Mouse (Mus musculus) lung, embryonic 15.5 days (tissue): Measurements from ENCODE around the gene Srsf2. TPM values are rescaled to one million over a fixed set of nuclear protein-coding genes. Genes with fewer than 3 reads are reported as not detected.
"Not testable (repeated sequence)": the region's sequence is repeated elsewhere in the genome, so short reads cannot be mapped to it uniquely, and the experiment has no call there.

ENCODE experiments used
- ATAC-seq: fragments of 200-750 bp; cut with Nextera tagmentation; 2 replicates; pipeline ENCODE4 v1.8.0; 2017; ENCODE audit warnings: moderate number of reproducible peaks, borderline replicate concordance; ENCODE audit not compliant: low FRiP score, low TSS enrichment; ENCODE audit errors: extremely low read depth
- H3K27ac ChIP-seq: fragments of 300-500 bp; sonication (generic); 2 replicates; pipeline ENCODE4 v1.5.1; 2015; ENCODE audit warnings: moderate library complexity, mild to moderate bottlenecking, inconsistent platforms
- H3K27me3 ChIP-seq: fragments of 300-500 bp; sonication (generic); 2 replicates; pipeline ENCODE4 v1.6.1; 2015; ENCODE audit warnings: inconsistent platforms
- H3K36me3 ChIP-seq: fragments of 300-500 bp; sonication (generic); 2 replicates; pipeline ENCODE4 v1.6.1; 2015; ENCODE audit warnings: inconsistent platforms
- H3K4me1 ChIP-seq: fragments of 300-500 bp; sonication (generic); 2 replicates; pipeline ENCODE4 v1.6.1; 2015; ENCODE audit warnings: inconsistent platforms
- H3K4me2 ChIP-seq: fragments of 300-500 bp; sonication (generic); 2 replicates; pipeline ENCODE4 v1.6.1; 2015; ENCODE audit warnings: inconsistent platforms, mild to moderate bottlenecking, moderate library complexity
- H3K4me3 ChIP-seq: fragments of 300-500 bp; sonication (generic); 2 replicates; pipeline ENCODE4 v1.5.1; 2015; ENCODE audit warnings: mild to moderate bottlenecking, inconsistent platforms
- H3K9ac ChIP-seq: fragments of 300-500 bp; sonication (generic); 2 replicates; pipeline ENCODE4 v1.6.1; 2015; ENCODE audit warnings: inconsistent platforms
- H3K9me3 ChIP-seq: fragments of 300-500 bp; sonication (generic); 2 replicates; pipeline ENCODE4 v1.6.1; 2016; ENCODE audit warnings: inconsistent platforms
- WGBS: fragments of 180-500 bp; shearing (Covaris S2); methylation state at CpG from one replicate; pipeline ENCODE4 v1.1.7; 2015; 5-methylcytosine and 5-hydroxymethylcytosine counted together
- polyA plus RNA-seq: library from polyadenylated mRNA; unstranded; fragments of >200 nt; fragmentation: Nextera tagmentation; extraction: Ambion mirVana; gene quantifications from 2 replicates; pipeline ENCODE4 v1.2.1, GENCODE M21; 2015

Gene Srsf2
- polyA plus RNA-seq, 1 experiment from 2014 or later, result 876 TPM

- WGBS, result under 1% methylated on average over 29 of the region's 29 CpGs
These were observed 1.2 kb downstream of the Srsf2 start for GRCm38 (mm10) chr11:116851576-116852290.

GRCm38 (mm10) chr11:116850833-116851477 is 1.9 kb downstream of the Srsf2 start:
- peak overlapping the region; percentile 100; the same call in 1 of the 2 replicates for H3K27ac ChIP-seq

More at GRCm38 (mm10) chr11:116851576-116852290, 1.2 kb downstream of the Srsf2 start:
- Histone ChIP-seq H3K4me1 (peaks cover 32% of the 10 kb centered on the region), H3K4me2 (peak overlapping the region; percentile 77), H3K9ac (peak overlapping the region; percentile 95), H3K9me3 (no peaks in the 10 kb centered on the region), H3K4me3 (peak overlapping the region; percentile 84), H3K27me3 (no peaks in the 10 kb centered on the region), H3K36me3 (peaks cover 38% of the 10 kb centered on the region), H3K27ac (peak overlapping the region; percentile 100)
- ATAC-seq, result no peak

DNA sequence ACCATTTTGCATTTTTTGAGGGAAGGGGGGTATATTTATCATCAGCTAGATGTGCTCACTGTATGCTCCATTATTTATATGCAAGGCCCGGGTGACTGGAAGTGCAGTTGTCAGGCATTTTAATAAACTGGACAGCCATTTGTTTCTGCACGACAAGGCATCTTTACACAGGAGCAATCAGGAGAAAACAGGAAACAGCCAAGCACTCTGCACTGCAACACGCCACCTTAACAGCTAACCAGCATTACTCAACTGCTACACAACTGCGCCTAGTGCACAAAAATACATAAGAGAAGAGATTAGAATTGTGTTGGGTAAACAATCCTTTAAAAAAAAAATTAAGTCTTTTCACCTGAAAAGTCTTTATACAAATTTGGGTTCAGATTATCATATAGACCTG is 2.8 kb downstream of the Srsf2 start:
- Histone ChIP-seq H3K27ac (no peak overlapping the region), H3K4me3 (peak overlapping the region; percentile 84), H3K4me1 (peaks cover 31% of the 10 kb centered on the region), H3K9ac (peak overlapping the region; percentile 5; the same call in 1 of the 2 replicates), H3K27me3 (no peaks in the 10 kb centered on the region), H3K4me2 (peak overlapping the region; percentile 77), H3K36me3 (peaks cover 38% of the 10 kb centered on the region), H3K9me3 (no peaks in the 10 kb centered on the region)
- 32% methylated on average over 4 of the region's 4 CpGs for WGBS
- ATAC-seq, result no peak

More at GRCm38 (mm10) chr11:116850833-116851477, 1.9 kb downstream of the Srsf2 start:
- Histone ChIP-seq H3K9ac (peak overlapping the region; percentile 95), H3K4me2 (peak overlapping the region; percentile 77), H3K4me3 (peak overlapping the region; percentile 84), H3K27me3 (no peaks in the 10 kb centered on the region), H3K4me1 (peaks cover 32% of the 10 kb centered on the region), H3K9me3 (no peaks in the 10 kb centered on the region), H3K36me3 (peaks cover 38% of the 10 kb centered on the region)
- no peak for ATAC-seq
- 26% methylated on average over 6 of the region's 6 CpGs for WGBS

- Histone ChIP-seq H3K4me1 (peaks cover 27% of the 10 kb centered on the region), H3K27me3 (no peaks in the 10 kb centered on the region), H3K4me3 (no peak overlapping the region), H3K36me3 (peaks cover 38% of the 10 kb centered on the region), H3K9ac (no peak overlapping the region), H3K27ac (no peak overlapping the region), H3K9me3 (no peaks in the 10 kb centered on the region), H3K4me2 (no peak overlapping the region)
- ATAC-seq, result no peak
These were observed 3.3 kb downstream of the Srsf2 start for GRCm38 (mm10) chr11:116849587-116849986.

DNA sequence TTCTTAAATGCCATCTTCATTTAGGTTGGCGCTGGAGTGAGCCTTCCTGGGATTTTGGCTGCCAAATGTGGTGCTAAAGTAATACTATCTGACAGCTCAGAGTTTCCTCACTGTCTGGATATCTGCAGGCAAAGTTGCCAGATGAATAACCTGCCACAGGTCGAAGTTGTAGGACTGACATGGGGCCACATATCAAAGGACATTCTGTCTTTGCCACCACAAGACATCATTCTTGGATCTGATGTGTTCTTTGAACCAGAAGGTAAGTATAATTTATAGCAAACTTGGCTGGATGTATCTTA is 4.1 kb downstream of the Srsf2 start:
- ATAC-seq, H3K9ac ChIP-seq, H3K27me3 ChIP-seq, H3K4me2 ChIP-seq, H3K9me3 ChIP-seq, H3K4me3 ChIP-seq: not testable (repeated sequence)
- H3K4me1 ChIP-seq, result peaks cover 29% of the 10 kb centered on the region
- 74% methylated on average over 2 of the region's 2 CpGs for WGBS
- H3K36me3 ChIP-seq, result peaks cover 38% of the 10 kb centered on the region
- 0 out of 2 replicates have a peak overlapping the region, but pooled peaks have one; percentile 6 for H3K27ac ChIP-seq

- H3K4me1 ChIP-seq, result peaks cover 29% of the 10 kb centered on the region
- H3K4me3 ChIP-seq, result no peak overlapping the region
- H3K27ac ChIP-seq, result peak overlapping the region; percentile 6; the same call in 1 of the 2 replicates
- 66% methylated on average over 5 of the region's 5 CpGs for WGBS
- H3K4me2 ChIP-seq, result no peak overlapping the region
- no peaks in the 10 kb centered on the region for H3K27me3 ChIP-seq
- H3K36me3 ChIP-seq, result peaks cover 38% of the 10 kb centered on the region
- no peak overlapping the region for H3K9ac ChIP-seq
- H3K9me3 ChIP-seq, result no peaks in the 10 kb centered on the region
- ATAC-seq, result no peak
These were observed 4.6 kb downstream of the Srsf2 start for GRCm38 (mm10) chr11:116848086-116848876.

- WGBS, result 85% methylated on average over 3 of the region's 3 CpGs
- H3K27ac ChIP-seq, result no peak overlapping the region
- H3K4me2 ChIP-seq, result no peak overlapping the region
- H3K9ac ChIP-seq, result no peak overlapping the region
- H3K9me3 ChIP-seq, result no peaks in the 10 kb centered on the region
- H3K27me3 ChIP-seq, result no peaks in the 10 kb centered on the region
- ATAC-seq, result no peak
- no peak overlapping the region for H3K4me3 ChIP-seq
- peaks cover 29% of the 10 kb centered on the region for H3K4me1 ChIP-seq
- peaks cover 38% of the 10 kb centered on the region for H3K36me3 ChIP-seq
These were observed 5.5 kb downstream of the Srsf2 start for GRCm38 (mm10) chr11:116847187-116848085.

DNA sequence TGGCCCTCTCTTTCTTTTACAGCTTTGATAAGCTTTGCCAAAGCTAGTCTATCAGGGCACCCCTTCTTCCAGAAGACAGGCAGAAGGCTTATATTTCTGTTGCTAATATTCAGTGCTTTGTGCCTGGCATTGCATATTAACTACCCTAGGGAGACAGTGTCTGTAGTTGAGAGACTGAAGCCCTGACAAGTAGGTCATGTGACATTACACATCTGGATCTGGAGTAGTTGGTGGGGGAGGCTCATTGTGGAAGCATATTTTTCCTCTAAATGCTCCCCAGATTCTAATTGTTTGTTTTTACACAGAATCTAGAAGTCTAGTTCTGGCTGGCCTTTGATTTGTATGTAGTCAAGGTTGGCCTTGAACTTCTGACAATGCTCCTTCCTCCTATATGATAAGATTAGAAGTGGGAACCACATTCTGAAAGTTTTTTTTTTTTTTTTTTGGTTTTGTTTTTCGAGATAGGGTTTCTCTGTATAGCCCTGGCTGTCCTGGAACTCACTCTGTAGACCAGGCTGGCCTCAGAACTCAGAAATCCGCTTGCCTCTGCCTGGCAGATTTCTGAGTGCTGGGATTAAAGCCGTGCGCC is 6.2 kb downstream of the Srsf2 start:
- no peak overlapping the region for H3K4me2 ChIP-seq
- H3K36me3 ChIP-seq, result peaks cover 36% of the 10 kb centered on the region
- H3K27ac ChIP-seq, result no peak overlapping the region
- H3K27me3 ChIP-seq, result no peaks in the 10 kb centered on the region
- H3K4me3 ChIP-seq, result no peak overlapping the region
- WGBS, result 80% methylated on average over 4 of the region's 4 CpGs
- no peaks in the 10 kb centered on the region for H3K9me3 ChIP-seq
- no peak for ATAC-seq
- peaks cover 34% of the 10 kb centered on the region for H3K4me1 ChIP-seq
- no peak overlapping the region for H3K9ac ChIP-seq

DNA sequence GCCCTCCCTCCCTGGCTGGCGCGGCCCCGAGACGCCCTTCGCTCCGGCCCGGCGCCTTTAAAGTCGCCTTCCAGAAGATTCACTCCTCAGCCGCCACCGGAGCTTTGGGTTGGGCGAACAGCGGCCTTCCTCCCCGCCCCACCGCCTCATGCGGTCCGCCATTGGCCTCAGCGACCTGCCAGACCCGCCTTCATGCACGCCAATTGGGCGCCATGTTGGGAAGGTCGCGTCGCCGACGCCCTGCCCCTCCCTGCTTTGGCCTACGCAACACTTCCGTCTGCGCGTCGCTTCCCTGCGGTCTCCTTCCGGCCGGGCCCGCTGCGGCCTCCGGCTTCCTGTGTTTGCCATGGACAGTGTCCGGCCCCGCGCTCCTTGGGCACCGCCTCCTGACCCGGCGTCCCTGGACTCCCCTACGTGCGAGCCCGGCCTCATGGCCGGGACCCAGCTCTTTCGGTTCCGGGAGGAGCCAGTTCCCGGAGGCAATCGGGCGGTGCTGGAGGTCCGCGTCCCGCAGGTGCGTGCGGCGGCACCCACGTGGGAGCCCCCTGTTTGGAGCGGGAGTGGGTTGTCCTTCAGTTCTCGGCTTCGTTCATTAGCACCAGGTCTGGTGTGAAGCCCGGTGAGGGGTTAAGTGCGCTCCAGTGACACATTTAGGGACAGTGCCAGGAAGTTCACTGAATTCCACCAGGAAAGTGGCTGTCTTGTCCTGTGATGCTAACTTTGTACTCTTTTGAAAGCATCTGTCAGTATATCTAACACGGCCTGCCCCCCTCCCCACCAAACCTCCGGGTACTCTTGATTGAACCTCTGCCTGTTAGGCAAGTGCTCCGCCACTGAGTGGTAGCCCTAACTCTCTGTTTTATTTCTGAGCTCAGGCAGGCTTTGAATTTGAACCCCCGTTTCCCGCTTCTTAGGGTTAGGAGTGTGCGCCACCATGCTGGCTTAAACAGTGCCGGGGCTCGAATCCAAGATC is 9.3 kb downstream of the Srsf2 start, which contains the start of the genes Mettl23 and Jmjd6:
TSS of gene Mettl23 (plus strand) at position 18 of the 973 bp plus-strand sequence.
TSS of gene Jmjd6 (minus strand) at position 189 of the 973 bp plus-strand sequence.
- H3K27me3 ChIP-seq, result no peaks in the 10 kb centered on the region
- H3K4me1 ChIP-seq, result peaks cover 30% of the 10 kb centered on the region
- WGBS, result under 1% methylated on average over 72 of the region's 72 CpGs
- peak within 1 kb of the TSS; percentile 76 for H3K4me2 ChIP-seq
- H3K4me3 ChIP-seq, result peak within 1 kb of the TSS; percentile 77
- peak within 1 kb of the TSS; percentile 79 for H3K9ac ChIP-seq
- peaks cover 36% of the 10 kb centered on the region for H3K36me3 ChIP-seq
- H3K9me3 ChIP-seq, result no peaks in the 10 kb centered on the region
- peak; percentile 96 for ATAC-seq
- peak within 1 kb of the TSS; percentile 97 for H3K27ac ChIP-seq
